Mouse (Mus musculus): ENCODE data around the gene Klhl23. TPM values are rescaled to one million over a fixed set of nuclear protein-coding genes. Genes with fewer than 3 reads are reported as not detected.
"Not testable (repeated sequence)": the region's sequence is repeated elsewhere in the genome, so short reads cannot be mapped to it uniquely, and the experiment has no call there.

The Klhl23 gene
- polyA plus RNA-seq, 1 experiment from 2014 or later = 120 TPM

- Histone ChIP-seq H3K9me3 (ENCODE audit: control insufficient read depth, low read length) (no peaks in the 10 kb centered on the region), H3K27ac (ENCODE audit: low read depth, low read length) (no peak overlapping the region), H3K36me3 (ENCODE audit: control insufficient read depth, insufficient read depth, low read length) (no peaks in the 10 kb centered on the region), H3K27me3 (ENCODE audit: control insufficient read depth, insufficient read depth, low read length) (no peaks in the 10 kb centered on the region), H3K4me1 (ENCODE audit: control insufficient read depth, insufficient read depth, low read length) (no peaks in the 10 kb centered on the region), H3K4me2 (ENCODE audit: low read depth, low read length) (no peak overlapping the region), H3K4me3 (ENCODE audit: low read depth, low read length) (no peak overlapping the region), H3K9ac (replicated peaks; ENCODE audit: low read depth, low read length) (no peak overlapping the region)
- WGBS = 61% methylated on average over 5 of the region's 5 CpGs
- 0 out of 2 replicates have a peak, but pooled peaks have one; percentile 24 for ATAC-seq (ENCODE audit: low read depth)
Measured at GRCm38 (mm10) chr2:69802911-69803312, 18.8 kb upstream of the Klhl23 start.

- H3K27me3 ChIP-seq (ENCODE audit: control insufficient read depth, insufficient read depth, low read length) = no peaks in the 10 kb centered on the region
- H3K9ac ChIP-seq (replicated peaks; ENCODE audit: low read depth, low read length) = no peak overlapping the region
- no peaks in the 10 kb centered on the region for H3K4me1 ChIP-seq (ENCODE audit: control insufficient read depth, insufficient read depth, low read length)
- H3K27ac ChIP-seq (ENCODE audit: low read depth, low read length) = no peak overlapping the region
- H3K4me2 ChIP-seq (ENCODE audit: low read depth, low read length) = no peak overlapping the region
- no peak for ATAC-seq (ENCODE audit: low read depth)
- H3K9me3 ChIP-seq (ENCODE audit: control insufficient read depth, low read length) = no peaks in the 10 kb centered on the region
- no peak overlapping the region for H3K4me3 ChIP-seq (ENCODE audit: low read depth, low read length)
- WGBS = 73% methylated on average over 8 of the region's 8 CpGs
- H3K36me3 ChIP-seq (ENCODE audit: control insufficient read depth, insufficient read depth, low read length) = no peaks in the 10 kb centered on the region
Measured at GRCm38 (mm10) chr2:69803756-69804155, 18.0 kb upstream of the Klhl23 start.

- H3K9ac ChIP-seq (replicated peaks; ENCODE audit: low read depth, low read length); H3K9me3 ChIP-seq (ENCODE audit: control insufficient read depth, low read length); H3K4me2 ChIP-seq (ENCODE audit: low read depth, low read length); ATAC-seq (ENCODE audit: low read depth); H3K27me3 ChIP-seq (ENCODE audit: control insufficient read depth, insufficient read depth, low read length); H3K4me3 ChIP-seq (ENCODE audit: low read depth, low read length); H3K27ac ChIP-seq (ENCODE audit: low read depth, low read length); H3K4me1 ChIP-seq (ENCODE audit: control insufficient read depth, insufficient read depth, low read length); H3K36me3 ChIP-seq (ENCODE audit: control insufficient read depth, insufficient read depth, low read length): not testable (repeated sequence)
- WGBS = 87% methylated on average over 7 of the region's 9 CpGs
Measured at GRCm38 (mm10) chr2:69804663-69805062, 17.1 kb upstream of the Klhl23 start.

GRCm38 (mm10) chr2:69810169-69810568 is 11.6 kb upstream of the Klhl23 start:
- Histone ChIP-seq H3K4me1 (ENCODE audit: control insufficient read depth, insufficient read depth, low read length) (no peaks in the 10 kb centered on the region), H3K4me3 (ENCODE audit: low read depth, low read length) (no peak overlapping the region), H3K27me3 (ENCODE audit: control insufficient read depth, insufficient read depth, low read length) (no peaks in the 10 kb centered on the region), H3K36me3 (ENCODE audit: control insufficient read depth, insufficient read depth, low read length) (no peaks in the 10 kb centered on the region), H3K4me2 (ENCODE audit: low read depth, low read length) (no peak overlapping the region), H3K9ac (replicated peaks; ENCODE audit: low read depth, low read length) (no peak overlapping the region), H3K27ac (ENCODE audit: low read depth, low read length) (no peak overlapping the region), H3K9me3 (ENCODE audit: control insufficient read depth, low read length) (no peaks in the 10 kb centered on the region)
- no peak for ATAC-seq (ENCODE audit: low read depth)
- 72% methylated on average over 15 of the region's 15 CpGs for WGBS

GRCm38 (mm10) chr2:69811349-69811748 is 10.4 kb upstream of the Klhl23 start:
- not testable (repeated sequence) for H3K4me1 ChIP-seq (ENCODE audit: control insufficient read depth, insufficient read depth, low read length); H3K9ac ChIP-seq (replicated peaks; ENCODE audit: low read depth, low read length); H3K27me3 ChIP-seq (ENCODE audit: control insufficient read depth, insufficient read depth, low read length); H3K4me3 ChIP-seq (ENCODE audit: low read depth, low read length); H3K4me2 ChIP-seq (ENCODE audit: low read depth, low read length); ATAC-seq (ENCODE audit: low read depth); H3K9me3 ChIP-seq (ENCODE audit: control insufficient read depth, low read length); H3K36me3 ChIP-seq (ENCODE audit: control insufficient read depth, insufficient read depth, low read length); H3K27ac ChIP-seq (ENCODE audit: low read depth, low read length)
- WGBS = 74% methylated on average over 7 of the region's 7 CpGs

- no peak for ATAC-seq (ENCODE audit: low read depth)
Measured at GRCm38 (mm10) chr2:69816575-69816974, 5.2 kb upstream of the Klhl23 start.

GRCm38 (mm10) chr2:69818350-69819085 is 3.2 kb upstream of the Klhl23 start:
- Histone ChIP-seq H3K9me3 (ENCODE audit: control insufficient read depth, low read length) (no peaks in the 10 kb centered on the region), H3K4me3 (ENCODE audit: low read depth, low read length) (no peak overlapping the region), H3K27me3 (ENCODE audit: control insufficient read depth, insufficient read depth, low read length) (no peaks in the 10 kb centered on the region), H3K36me3 (ENCODE audit: control insufficient read depth, insufficient read depth, low read length) (no peaks in the 10 kb centered on the region), H3K27ac (ENCODE audit: low read depth, low read length) (no peak overlapping the region), H3K4me2 (ENCODE audit: low read depth, low read length) (no peak overlapping the region), H3K9ac (replicated peaks; ENCODE audit: low read depth, low read length) (no peak overlapping the region), H3K4me1 (ENCODE audit: control insufficient read depth, insufficient read depth, low read length) (no peaks in the 10 kb centered on the region)
- WGBS = 86% methylated on average over 9 of the region's 9 CpGs
- ATAC-seq (ENCODE audit: low read depth) = no peak

More at GRCm38 (mm10) chr2:69816575-69816974, 5.2 kb upstream of the Klhl23 start:
- WGBS = 83% methylated on average over 5 of the region's 5 CpGs
- no peaks in the 10 kb centered on the region for H3K27me3 ChIP-seq (ENCODE audit: control insufficient read depth, insufficient read depth, low read length)
- no peaks in the 10 kb centered on the region for H3K4me1 ChIP-seq (ENCODE audit: control insufficient read depth, insufficient read depth, low read length)
- no peak overlapping the region for H3K4me2 ChIP-seq (ENCODE audit: low read depth, low read length)
- no peak overlapping the region for H3K27ac ChIP-seq (ENCODE audit: low read depth, low read length)
- H3K9ac ChIP-seq (replicated peaks; ENCODE audit: low read depth, low read length) = no peak overlapping the region
- no peak overlapping the region for H3K4me3 ChIP-seq (ENCODE audit: low read depth, low read length)
- no peaks in the 10 kb centered on the region for H3K9me3 ChIP-seq (ENCODE audit: control insufficient read depth, low read length)
- no peaks in the 10 kb centered on the region for H3K36me3 ChIP-seq (ENCODE audit: control insufficient read depth, insufficient read depth, low read length)

GRCm38 (mm10) chr2:69820201-69820600 is 1.5 kb upstream of the Klhl23 start:
- no peak overlapping the region for H3K27ac ChIP-seq (ENCODE audit: low read depth, low read length)
- no peaks in the 10 kb centered on the region; the same call in 1 of the 2 replicates for H3K36me3 ChIP-seq (ENCODE audit: control insufficient read depth, insufficient read depth, low read length)
- no peak overlapping the region for H3K4me3 ChIP-seq (ENCODE audit: low read depth, low read length)
- H3K4me2 ChIP-seq (ENCODE audit: low read depth, low read length) = no peak overlapping the region
- H3K9ac ChIP-seq (replicated peaks; ENCODE audit: low read depth, low read length) = no peak overlapping the region
- H3K27me3 ChIP-seq (ENCODE audit: control insufficient read depth, insufficient read depth, low read length) = no peaks in the 10 kb centered on the region
- H3K9me3 ChIP-seq (ENCODE audit: control insufficient read depth, low read length) = no peaks in the 10 kb centered on the region
- no peak for ATAC-seq (ENCODE audit: low read depth)
- peaks cover 8% of the 10 kb centered on the region; the same call in 1 of the 2 replicates for H3K4me1 ChIP-seq (ENCODE audit: control insufficient read depth, insufficient read depth, low read length)
- 79% methylated on average over 1 of the region's 1 CpGs for WGBS

- Histone ChIP-seq H3K36me3 (ENCODE audit: control insufficient read depth, insufficient read depth, low read length) (no peaks in the 10 kb centered on the region; the same call in 1 of the 2 replicates), H3K4me2 (ENCODE audit: low read depth, low read length) (peak overlapping the region; percentile 72), H3K4me1 (ENCODE audit: control insufficient read depth, insufficient read depth, low read length) (peaks cover 16% of the 10 kb centered on the region), H3K9me3 (ENCODE audit: control insufficient read depth, low read length) (no peaks in the 10 kb centered on the region), H3K27ac (ENCODE audit: low read depth, low read length) (peak overlapping the region; percentile 94), H3K4me3 (ENCODE audit: low read depth, low read length) (peak overlapping the region; percentile 84), H3K9ac (replicated peaks; ENCODE audit: low read depth, low read length) (peak overlapping the region; percentile 96), H3K27me3 (ENCODE audit: control insufficient read depth, insufficient read depth, low read length) (no peaks in the 10 kb centered on the region)
- WGBS = 0% methylated on average over 40 of the region's 80 CpGs
- peak; percentile 86 for ATAC-seq (ENCODE audit: low read depth)
Measured at GRCm38 (mm10) chr2:69822361-69823128, 801 bp downstream of the Klhl23 start.

Measured in neural tube, embryonic 14.5 days (tissue).